Mouse (Mus musculus) liver, embryonic 16.5 days (tissue): ENCODE data around the gene Srp9. TPM values are rescaled to one million over a fixed set of nuclear protein-coding genes. Genes with fewer than 3 reads are reported as not detected.

Experiments
- ATAC-seq: fragments of 200-750 bp; cut with Nextera tagmentation; 2 replicates; pipeline ENCODE4 v1.8.0; 2017; ENCODE audit warnings: low read depth, mild to moderate bottlenecking, moderate number of reproducible peaks, moderate library complexity
- H3K27ac ChIP-seq: fragments of 300-500 bp; sonication (generic); 2 replicates; pipeline ENCODE4 v1.5.1; 2014; ENCODE audit warnings: mild to moderate bottlenecking, low read length
- H3K27me3 ChIP-seq: fragments of 300-500 bp; sonication (generic); 2 replicates; pipeline ENCODE4 v1.6.1; 2014; ENCODE audit warnings: low read depth, low read length, mixed read lengths; ENCODE audit not compliant: control insufficient read depth, insufficient read depth
- H3K36me3 ChIP-seq: fragments of 300-500 bp; sonication (generic); 2 replicates; pipeline ENCODE4 v1.6.1; 2014; ENCODE audit warnings: mild to moderate bottlenecking; ENCODE audit not compliant: control insufficient read depth, insufficient read depth
- H3K4me1 ChIP-seq: fragments of 300-500 bp; sonication (generic); 2 replicates; pipeline ENCODE4 v1.6.1; 2014; ENCODE audit warnings: low read depth, low read length, mixed read lengths; ENCODE audit not compliant: control insufficient read depth
- H3K4me2 ChIP-seq: fragments of 300-500 bp; sonication (generic); 2 replicates; pipeline ENCODE4 v1.6.1; 2014; ENCODE audit warnings: low read depth, low read length, mixed read lengths
- H3K4me3 ChIP-seq: fragments of 300-500 bp; sonication (generic); 2 replicates; pipeline ENCODE4 v1.5.1; 2014; ENCODE audit warnings: low read depth, mild to moderate bottlenecking, low read length
- H3K9ac ChIP-seq: fragments of 300-500 bp; sonication (generic); 2 replicates; pipeline ENCODE4 v1.6.1; 2014; ENCODE audit warnings: low read depth, low read length
- H3K9me3 ChIP-seq: fragments of 300-500 bp; sonication (generic); replicated peaks from 2 replicates; pipeline ENCODE4 v1.6.1; 2016; ENCODE audit warnings: low read length; ENCODE audit not compliant: control insufficient read depth
- WGBS: fragments of 180-500 bp; shearing (Covaris S2); extraction: QIAGEN DNeasy Blood & Tissue Kit; methylation state at CpG from one replicate; pipeline ENCODE4 v1.1.7; 2014; ENCODE audit not compliant: insufficient replicate concordance; 5-methylcytosine and 5-hydroxymethylcytosine counted together
- polyA plus RNA-seq: library from polyadenylated mRNA; unstranded; fragments of >200 nt; fragmentation: Nextera tagmentation; extraction: Ambion mirVana; gene quantifications from 2 replicates; pipeline ENCODE4 v1.2.1, GENCODE M21; 2015

Srp9 gene
- polyA plus RNA-seq, 1 experiment from 2014 or later = 51.4 TPM

DNA sequence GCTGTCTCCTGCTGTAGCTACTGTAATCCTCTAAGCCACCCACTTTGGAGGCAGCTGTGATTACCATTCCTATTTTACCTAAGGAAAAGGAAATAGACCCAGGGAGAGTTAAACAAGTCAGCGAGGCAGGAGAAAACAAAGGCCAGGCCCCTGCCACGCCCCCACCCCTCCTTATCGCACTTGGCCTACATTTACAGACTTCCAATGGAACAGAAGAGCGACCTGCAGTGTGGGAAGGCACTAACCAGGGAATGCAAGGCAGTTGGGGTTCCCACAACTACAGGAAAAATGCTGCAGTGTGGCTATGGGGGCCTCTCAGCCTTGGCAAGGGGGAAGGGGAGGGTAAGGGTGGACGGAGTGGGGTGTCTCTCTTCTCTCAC, 34.2 kb upstream of the Srp9 start:
- no peak for ATAC-seq
- Histone ChIP-seq H3K27me3 (no peaks in the 10 kb centered on the region), H3K4me1 (no peaks in the 10 kb centered on the region; the same call in 1 of the 2 replicates), H3K9me3 (no peaks in the 10 kb centered on the region), H3K4me2 (no peak overlapping the region), H3K27ac (no peak overlapping the region), H3K9ac (no peak overlapping the region), H3K4me3 (no peak overlapping the region), H3K36me3 (no peaks in the 10 kb centered on the region)
- 40% methylated on average over 5 of the region's 5 CpGs for WGBS

DNA sequence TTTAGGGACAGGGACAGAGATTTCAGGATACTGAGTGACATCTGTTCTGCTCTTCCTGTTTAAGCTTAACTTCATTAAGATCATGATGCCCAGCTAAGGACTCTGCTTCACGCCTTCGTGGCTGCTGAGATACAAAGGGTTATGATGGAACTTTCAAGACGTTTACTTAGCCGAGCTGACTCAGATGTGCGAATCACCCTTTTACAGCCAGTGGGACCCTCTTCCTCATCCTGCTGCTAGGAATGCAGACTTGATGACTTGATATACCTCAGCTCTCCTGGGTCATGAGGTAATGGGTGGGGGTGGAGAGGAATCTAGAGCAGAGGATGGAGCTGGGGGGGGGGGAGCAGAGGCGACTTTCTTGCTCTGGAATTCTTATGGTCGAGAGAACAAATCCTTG, 33.3 kb upstream of the Srp9 start:
- Histone ChIP-seq H3K9me3 (no peaks in the 10 kb centered on the region), H3K4me1 (no peaks in the 10 kb centered on the region; the same call in 1 of the 2 replicates)

DNA sequence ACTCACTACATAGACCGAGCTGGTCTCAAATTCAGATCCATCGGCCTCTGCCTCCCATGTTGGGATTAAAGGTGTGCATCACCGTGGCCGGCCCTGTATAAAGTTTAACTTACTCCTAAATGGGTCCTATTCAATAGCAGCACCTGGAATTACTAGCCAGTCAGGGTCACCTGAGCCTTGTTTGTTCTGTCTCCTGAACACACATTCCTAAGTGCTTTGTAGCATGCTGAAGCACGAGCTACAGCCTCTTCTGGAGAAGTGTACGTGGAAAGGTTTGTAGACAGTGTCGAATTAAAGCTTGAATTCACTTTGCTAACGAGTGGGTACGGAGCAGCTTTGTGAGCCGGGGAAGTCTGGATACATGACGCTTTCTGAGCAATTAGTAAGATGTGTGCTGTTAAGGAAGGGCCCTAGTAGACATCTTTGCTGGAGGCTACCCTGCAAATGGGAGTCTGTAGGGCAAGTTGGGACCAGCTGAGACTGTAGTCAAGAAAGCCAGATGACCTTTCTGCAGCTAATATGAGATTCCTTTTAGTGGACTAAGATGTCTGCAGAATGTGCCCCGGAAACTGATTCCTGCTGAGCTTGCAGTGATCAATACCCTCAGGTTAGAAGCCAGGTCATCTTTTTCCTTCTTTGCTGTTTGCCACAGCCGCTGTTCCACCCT, 32.7 kb upstream of the Srp9 start:
- ATAC-seq = no peak
- Histone ChIP-seq H3K4me3 (no peak overlapping the region), H3K9me3 (no peaks in the 10 kb centered on the region), H3K4me1 (no peaks in the 10 kb centered on the region; the same call in 1 of the 2 replicates), H3K4me2 (no peak overlapping the region), H3K36me3 (no peaks in the 10 kb centered on the region), H3K27ac (no peak overlapping the region), H3K9ac (no peak overlapping the region), H3K27me3 (no peaks in the 10 kb centered on the region)
- 58% methylated on average over 13 of the region's 13 CpGs for WGBS

More for the DNA sequence above, 33.3 kb upstream of the Srp9 start:
- no peak overlapping the region for H3K9ac ChIP-seq
- H3K4me3 ChIP-seq = no peak overlapping the region
- no peak overlapping the region for H3K27ac ChIP-seq
- no peaks in the 10 kb centered on the region for H3K36me3 ChIP-seq
- H3K4me2 ChIP-seq = no peak overlapping the region
- no peaks in the 10 kb centered on the region for H3K27me3 ChIP-seq
- 30% methylated on average over 7 of the region's 7 CpGs for WGBS
- ATAC-seq = no peak

DNA sequence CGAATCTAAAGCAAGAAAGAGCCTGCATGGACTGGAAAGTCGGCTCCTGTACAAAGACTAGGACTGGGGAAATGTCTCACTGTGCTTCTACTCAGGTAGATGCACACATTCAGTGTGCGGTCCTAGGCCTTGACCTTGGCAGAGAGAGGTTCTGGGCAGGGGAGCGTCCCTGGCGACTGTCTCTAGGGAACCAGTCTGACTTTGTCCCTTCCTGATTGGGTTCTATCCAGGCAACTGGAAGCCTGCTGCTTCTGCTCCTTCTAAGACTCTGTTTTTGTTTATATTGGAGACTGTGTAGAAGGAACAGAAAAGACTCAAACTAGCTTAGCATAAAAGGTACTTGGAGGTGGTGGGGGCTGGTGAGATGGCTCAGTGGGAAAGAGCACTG, 32.1 kb upstream of the Srp9 start:
- no peak for ATAC-seq
- WGBS = 60% methylated on average over 5 of the region's 5 CpGs
- no peak overlapping the region for H3K4me2 ChIP-seq
- H3K9me3 ChIP-seq = no peaks in the 10 kb centered on the region
- no peak overlapping the region for H3K27ac ChIP-seq
- no peak overlapping the region for H3K4me3 ChIP-seq
- H3K4me1 ChIP-seq = no peaks in the 10 kb centered on the region; the same call in 1 of the 2 replicates
- H3K27me3 ChIP-seq = no peaks in the 10 kb centered on the region
- H3K36me3 ChIP-seq = no peaks in the 10 kb centered on the region
- no peak overlapping the region for H3K9ac ChIP-seq

DNA sequence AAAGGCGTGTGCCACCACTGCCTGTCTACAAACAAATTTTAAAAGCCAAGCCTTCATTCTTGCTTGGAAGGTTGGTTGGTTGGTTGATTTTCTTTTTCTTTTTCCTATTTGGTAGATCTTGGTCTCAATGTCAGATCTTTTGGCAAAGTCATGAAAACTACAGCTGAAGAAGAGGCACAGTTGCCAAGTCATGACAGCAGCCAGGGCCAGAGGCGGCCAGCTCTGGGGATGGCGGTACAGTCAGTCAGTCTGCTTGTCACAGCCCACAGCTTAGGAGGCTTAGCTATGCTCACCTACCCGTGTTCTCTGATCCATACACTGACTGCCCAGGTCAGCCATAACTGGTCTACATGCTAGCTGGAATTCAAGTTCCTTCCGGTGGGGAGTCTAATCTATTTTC, 31.1 kb upstream of the Srp9 start:
- no peaks in the 10 kb centered on the region for H3K9me3 ChIP-seq
- no peak overlapping the region for H3K27ac ChIP-seq
- 69% methylated on average over 5 of the region's 5 CpGs for WGBS
- H3K27me3 ChIP-seq = no peaks in the 10 kb centered on the region
- no peak for ATAC-seq
- no peaks in the 10 kb centered on the region for H3K36me3 ChIP-seq
- H3K4me2 ChIP-seq = no peak overlapping the region
- H3K9ac ChIP-seq = no peak overlapping the region
- H3K4me3 ChIP-seq = no peak overlapping the region
- no peaks in the 10 kb centered on the region; the same call in 1 of the 2 replicates for H3K4me1 ChIP-seq

DNA sequence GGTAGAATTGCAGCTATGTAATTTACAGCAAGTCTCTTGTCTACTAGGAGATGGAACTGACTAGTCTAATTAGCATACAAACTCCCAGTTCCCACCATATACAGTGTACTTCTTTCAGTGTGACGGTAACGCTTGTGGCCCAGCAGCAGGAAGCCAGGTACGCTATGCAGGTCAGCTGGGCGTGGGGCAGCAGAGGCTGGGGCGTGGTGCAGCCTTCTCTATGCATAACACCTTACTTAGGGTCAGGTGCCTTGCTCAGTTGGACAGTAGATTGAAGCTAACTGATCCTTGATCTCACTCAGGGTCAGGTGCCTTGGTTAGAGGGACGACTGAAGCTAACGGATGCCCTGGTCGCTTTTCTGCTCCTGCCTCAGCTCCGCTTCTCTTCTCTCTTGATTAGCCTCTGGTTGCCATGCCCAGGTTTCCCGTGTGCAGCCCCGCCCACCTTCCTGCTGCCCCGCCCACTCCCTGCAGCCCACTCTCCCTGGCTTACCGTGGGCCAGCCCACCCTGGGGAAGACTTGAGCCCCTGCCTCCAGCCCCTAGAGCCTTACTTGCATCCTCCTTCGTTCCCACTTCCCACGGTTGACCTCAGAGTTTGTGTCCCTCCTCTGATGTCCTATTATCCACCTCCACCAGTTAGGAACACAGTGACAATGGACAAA, 29.9 kb upstream of the Srp9 start:
- 36% methylated on average over 15 of the region's 15 CpGs for WGBS
- Histone ChIP-seq H3K27me3 (no peaks in the 10 kb centered on the region), H3K9ac (no peak overlapping the region), H3K9me3 (no peaks in the 10 kb centered on the region), H3K4me3 (no peak overlapping the region), H3K36me3 (no peaks in the 10 kb centered on the region), H3K4me2 (no peak overlapping the region), H3K4me1 (no peaks in the 10 kb centered on the region; the same call in 1 of the 2 replicates), H3K27ac (no peak overlapping the region)
- ATAC-seq = no peak

DNA sequence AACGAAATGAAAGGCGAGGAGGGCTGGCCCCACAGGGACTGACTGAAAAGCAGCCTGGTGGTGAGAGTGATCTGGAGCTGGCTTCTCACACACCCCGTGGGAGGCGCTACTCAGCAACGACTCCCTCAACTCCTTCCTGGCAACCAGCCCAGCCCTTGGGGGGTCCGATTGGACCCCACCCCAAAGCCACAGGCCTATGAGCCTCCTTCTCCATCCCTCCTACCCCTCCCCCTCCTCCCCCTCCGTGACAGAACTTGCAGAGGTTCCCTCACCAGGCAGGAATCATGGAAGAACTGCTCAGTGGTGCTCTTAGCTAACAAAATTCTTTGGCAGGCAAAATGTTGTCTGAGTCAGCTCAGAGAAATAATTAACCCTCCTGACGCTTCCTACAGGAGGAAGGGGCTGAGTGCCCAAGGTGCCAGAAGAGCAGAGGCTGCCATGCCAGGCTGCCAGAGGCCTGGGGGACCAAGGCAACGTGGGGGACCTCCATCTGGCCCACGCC, 29.2 kb upstream of the Srp9 start:
- WGBS = 27% methylated on average over 10 of the region's 10 CpGs
- ATAC-seq = no peak
- H3K36me3 ChIP-seq = no peaks in the 10 kb centered on the region
- H3K4me2 ChIP-seq = no peak overlapping the region
- H3K9me3 ChIP-seq = no peaks in the 10 kb centered on the region
- H3K27ac ChIP-seq = no peak overlapping the region
- H3K4me3 ChIP-seq = no peak overlapping the region
- no peaks in the 10 kb centered on the region for H3K27me3 ChIP-seq
- H3K9ac ChIP-seq = no peak overlapping the region
- H3K4me1 ChIP-seq = no peaks in the 10 kb centered on the region; the same call in 1 of the 2 replicates

DNA sequence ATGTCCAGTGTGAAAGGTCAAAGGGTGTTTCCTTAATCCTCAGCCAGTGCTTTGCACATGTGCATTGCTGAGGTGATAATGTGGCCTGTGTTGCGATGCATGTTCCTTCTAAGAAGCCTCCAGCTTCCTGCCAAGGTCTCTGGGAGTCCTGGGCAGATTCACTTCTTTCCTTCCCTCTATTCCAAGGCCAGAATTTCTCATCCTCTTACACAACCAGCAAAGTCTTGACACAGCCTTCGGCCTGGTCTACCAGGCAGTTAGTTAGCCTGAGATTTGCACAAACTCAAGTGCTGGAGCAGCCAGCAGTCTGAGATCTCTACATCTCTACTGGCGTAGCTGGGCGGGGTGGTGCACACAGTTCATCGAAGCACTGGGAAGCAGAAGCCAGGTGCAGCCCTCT, 27.8 kb upstream of the Srp9 start:
- no peaks in the 10 kb centered on the region for H3K36me3 ChIP-seq
- H3K9ac ChIP-seq = no peak overlapping the region
- 47% methylated on average over 5 of the region's 5 CpGs for whole genome bisulfite sequencing
- H3K9me3 ChIP-seq = no peaks in the 10 kb centered on the region
- H3K4me2 ChIP-seq = no peak overlapping the region
- H3K27me3 ChIP-seq = no peaks in the 10 kb centered on the region
- no peaks in the 10 kb centered on the region for H3K4me1 ChIP-seq
- no peak overlapping the region for H3K4me3 ChIP-seq
- H3K27ac ChIP-seq = no peak overlapping the region
- no peak for ATAC-seq

DNA sequence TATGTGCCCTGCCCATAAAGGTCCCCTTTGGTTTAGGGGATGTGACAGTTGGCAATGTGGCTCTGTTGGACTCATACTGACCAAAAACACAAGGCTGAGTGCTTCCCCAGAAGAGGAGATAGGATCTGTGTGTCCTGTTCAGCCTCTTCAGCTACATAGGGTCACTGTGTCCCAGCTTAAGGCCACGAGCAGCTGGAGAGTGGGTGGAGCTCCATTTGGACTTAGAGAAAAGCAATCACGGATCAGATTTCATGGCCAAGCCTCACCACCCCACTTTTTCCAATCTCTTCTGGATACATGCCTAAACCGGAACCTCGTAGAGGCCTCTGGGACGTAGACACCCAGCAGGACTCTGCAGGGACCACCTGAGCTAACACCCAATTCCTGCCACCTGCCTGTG, 25.5 kb upstream of the Srp9 start:
- ATAC-seq = no peak
- Histone ChIP-seq H3K36me3 (no peaks in the 10 kb centered on the region), H3K4me2 (no peak overlapping the region), H3K27me3 (no peaks in the 10 kb centered on the region), H3K4me1 (no peaks in the 10 kb centered on the region), H3K9me3 (no peaks in the 10 kb centered on the region), H3K4me3 (no peak overlapping the region), H3K9ac (no peak overlapping the region), H3K27ac (no peak overlapping the region)
- WGBS = 45% methylated on average over 5 of the region's 5 CpGs
